Mouse (Mus musculus): ENCODE results near the gene Usp4.

The Usp4 gene

GRCm38 (mm10) chr9:108409535-108409934 is 61.9 kb downstream of the Usp4 start:
- no peak for DNase-seq (ENCODE audit: inconsistent age in 2 of 2, low spot score in 1 of 2)

DNA sequence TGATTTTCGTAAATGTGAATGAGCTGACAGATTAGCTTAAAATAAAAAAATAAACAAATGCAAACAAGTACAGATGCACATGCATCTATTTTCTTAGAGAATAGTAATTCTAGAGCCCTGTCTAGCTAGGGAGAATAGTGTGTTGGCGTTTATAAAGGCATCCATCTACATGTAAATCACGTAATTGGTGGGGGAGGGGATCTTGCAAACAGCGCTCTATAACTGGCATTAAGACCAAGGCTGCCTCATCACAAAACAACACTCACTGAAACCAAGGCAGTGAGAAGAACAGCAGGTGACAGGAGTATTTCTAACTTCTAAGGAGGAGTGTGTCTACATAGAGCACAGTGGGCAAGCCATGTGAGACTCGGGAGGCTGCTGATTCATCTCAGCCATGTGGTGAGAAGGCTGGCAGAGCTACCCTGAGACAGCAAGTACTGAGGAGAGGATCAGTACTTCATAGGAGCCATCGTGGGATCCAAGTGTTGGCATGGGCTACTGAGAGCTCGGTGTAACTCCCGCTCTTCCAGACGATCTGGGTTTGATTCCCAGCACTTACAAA is 63.8 kb downstream of the Usp4 start:
- no peak for DNase-seq (ENCODE audit: inconsistent age in 2 of 2, low spot score in 1 of 2)

DNA sequence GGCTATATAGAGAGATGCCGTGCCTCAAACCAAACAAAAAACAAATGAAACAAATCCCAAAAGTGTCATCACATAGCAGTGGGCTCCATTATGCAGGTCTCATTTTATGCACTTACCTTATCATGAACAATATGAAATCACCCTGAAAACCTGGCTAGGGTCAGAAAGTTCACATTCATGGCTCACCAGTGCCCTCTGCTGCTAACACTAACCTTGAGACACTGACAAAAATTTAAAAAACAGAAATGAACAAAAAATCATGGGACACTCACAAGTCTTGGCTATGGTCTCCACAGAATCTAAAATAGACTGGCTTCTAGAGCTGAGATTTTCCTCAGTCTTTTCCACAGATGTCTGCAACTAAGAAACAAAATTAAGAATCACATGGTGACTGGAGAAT is 64.6 kb downstream of the Usp4 start:
- peak; percentile 41 to 80 for DNase-seq (ENCODE audit: inconsistent age in 2 of 2, low spot score in 1 of 2)

DNA sequence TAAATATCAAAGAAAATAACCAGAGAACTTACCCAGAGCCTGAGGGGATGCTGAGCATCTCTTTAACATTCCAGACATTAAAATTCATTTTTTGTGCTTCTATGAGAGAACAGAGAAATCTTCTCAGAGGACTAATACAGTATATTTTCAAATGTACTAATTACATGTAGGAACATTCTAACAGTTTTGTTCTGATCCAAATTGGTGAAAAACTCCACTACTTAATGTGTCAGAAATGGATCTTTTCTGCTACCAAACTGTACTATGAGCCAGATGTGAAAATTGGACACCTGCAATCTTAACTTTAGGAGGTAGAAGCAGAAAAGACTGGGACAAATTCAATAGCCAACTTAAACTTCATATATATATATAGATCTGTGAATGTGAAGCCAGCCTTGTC is 80.7 kb downstream of the Usp4 start, which contains the start of gene Ccdc36:
Gene Ccdc36 (minus strand): TSS at position 101 of the 400 bp plus-strand sequence.
- DNase-seq (ENCODE audit: inconsistent age in 2 of 2, low spot score in 1 of 2), result no peak

DNA sequence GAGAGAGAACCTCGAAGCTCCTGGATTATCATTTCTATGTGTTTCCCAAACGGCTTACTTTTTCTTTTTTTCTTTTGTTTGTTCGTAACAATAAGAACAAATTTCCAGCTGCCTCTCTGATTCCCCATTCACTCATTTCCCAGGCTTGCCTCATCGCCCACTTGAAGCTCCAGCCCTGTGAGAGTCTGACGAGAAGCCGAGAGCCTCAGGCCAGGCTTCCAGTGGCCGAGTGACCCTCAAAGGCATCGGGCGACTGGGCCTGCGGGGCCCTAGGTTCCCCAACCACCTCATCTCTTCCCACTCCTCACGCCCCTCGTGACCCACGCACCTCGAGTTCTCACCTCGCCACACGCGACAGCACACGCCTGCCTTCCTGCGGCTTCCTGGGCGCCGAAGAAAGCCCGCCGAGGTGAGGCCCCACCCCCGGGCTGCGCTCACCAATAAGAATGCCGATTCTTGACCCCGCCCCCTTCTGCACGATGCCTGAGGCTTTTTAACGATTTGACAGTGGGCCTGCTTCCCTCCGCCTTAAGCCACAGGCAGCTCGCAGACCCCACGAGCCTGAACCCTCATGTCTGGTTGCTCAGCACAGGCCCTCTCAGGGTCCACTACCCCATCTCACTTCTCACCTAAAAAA is 83.9 kb downstream of the Usp4 start:
- DNase-seq (ENCODE audit: inconsistent age in 2 of 2, low spot score in 1 of 2), result no peak

DNA sequence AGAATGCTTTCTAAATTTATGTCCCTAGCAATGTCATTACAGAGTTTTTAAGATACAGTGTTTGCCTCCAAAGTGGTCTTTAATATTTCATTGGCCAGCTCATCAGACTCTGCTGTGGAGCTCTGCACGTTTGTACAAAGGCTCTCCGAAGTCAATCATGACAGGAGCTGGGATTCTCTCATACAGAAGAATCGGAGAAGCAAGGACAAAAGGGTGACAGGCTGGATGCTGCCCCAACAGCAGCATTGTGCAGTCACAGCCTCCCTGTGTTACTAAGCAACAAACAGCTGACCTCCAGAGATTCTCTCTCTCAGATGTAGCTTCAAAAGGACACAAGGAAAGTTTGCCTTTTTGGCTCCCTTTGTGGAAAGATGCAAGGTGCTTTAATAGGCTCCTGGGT is 88.5 kb downstream of the Usp4 start, which contains the start of gene BC048562:
Gene BC048562 (plus strand): TSS at position 301 of the 400 bp plus-strand sequence.
- no peak for DNase-seq (ENCODE audit: inconsistent age in 2 of 2, low spot score in 1 of 2)

- DNase-seq (ENCODE audit: inconsistent age in 2 of 2, low spot score in 1 of 2), result no peak
Observed at GRCm38 (mm10) chr9:108439176-108439575, 91.5 kb downstream of the Usp4 start.

DNA sequence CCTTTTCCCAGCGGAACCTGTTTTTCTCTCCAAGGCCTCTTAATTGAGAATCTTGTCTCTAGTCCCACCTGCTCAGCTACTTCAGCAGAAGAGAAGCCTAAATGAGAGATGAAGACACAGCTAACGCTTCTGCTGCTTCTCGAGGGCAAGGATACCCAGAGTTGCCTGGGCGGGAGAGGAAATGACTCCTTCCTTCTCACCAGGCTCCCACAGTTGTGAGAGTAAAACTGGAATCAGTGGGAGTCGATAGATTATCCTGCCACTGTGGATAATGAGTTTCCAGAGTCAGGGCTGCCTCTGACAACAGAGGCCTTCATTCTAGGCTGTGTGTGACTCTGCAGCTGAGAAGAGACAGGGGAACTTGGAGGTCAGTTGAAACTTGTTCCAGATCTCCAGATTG is 92.8 kb downstream of the Usp4 start:
- DNase-seq (ENCODE audit: inconsistent age in 2 of 2, low spot score in 1 of 2), result peak in 1 of 2 experiments; percentile 18

- DNase-seq (ENCODE audit: inconsistent age in 2 of 2, low spot score in 1 of 2), result peak in 1 of 2 experiments; percentile 15
Observed at GRCm38 (mm10) chr9:108441236-108441919, 93.7 kb downstream of the Usp4 start.
